Mouse (Mus musculus) neural tube, embryonic 15.5 days (tissue): Measurements from ENCODE around the gene Prkar1b. TPM values are rescaled to one million over a fixed set of nuclear protein-coding genes. Genes with fewer than 3 reads are reported as not detected.

ENCODE experiments used
- ATAC-seq: fragments of 200-750 bp; cut with Nextera tagmentation; 2 replicates; pipeline ENCODE4 v1.8.0; 2017; ENCODE audit warnings: mild to moderate bottlenecking, moderate TSS enrichment, moderate library complexity; ENCODE audit not compliant: low FRiP score
- H3K27ac ChIP-seq: fragments of 300-500 bp; sonication (generic); replicated peaks from 2 replicates; pipeline ENCODE4 v1.5.1; 2015; ENCODE audit warnings: mild to moderate bottlenecking, inconsistent platforms
- H3K27me3 ChIP-seq: fragments of 300-500 bp; sonication (generic); replicated peaks from 2 replicates; pipeline ENCODE4 v1.6.1; 2015; ENCODE audit warnings: inconsistent platforms
- H3K36me3 ChIP-seq: fragments of 300-500 bp; sonication (generic); 2 replicates; pipeline ENCODE4 v1.6.1; 2015; ENCODE audit warnings: inconsistent platforms
- H3K4me1 ChIP-seq: fragments of 300-500 bp; sonication (generic); 2 replicates; pipeline ENCODE4 v1.6.1; 2015; ENCODE audit warnings: inconsistent platforms
- H3K4me2 ChIP-seq: fragments of 300-500 bp; sonication (generic); 2 replicates; pipeline ENCODE4 v1.6.1; 2015; ENCODE audit warnings: inconsistent platforms, mild to moderate bottlenecking, moderate library complexity
- H3K4me3 ChIP-seq: fragments of 300-500 bp; sonication (generic); replicated peaks from 2 replicates; pipeline ENCODE4 v1.5.1; 2015; ENCODE audit warnings: mild to moderate bottlenecking, inconsistent platforms
- H3K9ac ChIP-seq: fragments of 300-500 bp; sonication (generic); replicated peaks from 2 replicates; pipeline ENCODE4 v1.6.1; 2015; ENCODE audit warnings: mild to moderate bottlenecking, inconsistent platforms
- H3K9me3 ChIP-seq: fragments of 300-500 bp; sonication (generic); replicated peaks from 2 replicates; pipeline ENCODE4 v1.6.1; 2016; ENCODE audit warnings: inconsistent platforms
- WGBS: fragments of 180-500 bp; shearing (Covaris S2); methylation state at CpG from one replicate; pipeline ENCODE4 v1.1.7; 2015; ENCODE audit warnings: mixed read lengths; 5-methylcytosine and 5-hydroxymethylcytosine counted together
- polyA plus RNA-seq: library from polyadenylated mRNA; unstranded; fragments of >200 nt; fragmentation: Nextera tagmentation; extraction: Ambion mirVana; gene quantifications from 2 replicates; pipeline ENCODE4 v1.2.1, GENCODE M21; 2015

Prkar1b gene
- polyA plus RNA-seq, 1 experiment from 2014 or later: 321 TPM

DNA sequence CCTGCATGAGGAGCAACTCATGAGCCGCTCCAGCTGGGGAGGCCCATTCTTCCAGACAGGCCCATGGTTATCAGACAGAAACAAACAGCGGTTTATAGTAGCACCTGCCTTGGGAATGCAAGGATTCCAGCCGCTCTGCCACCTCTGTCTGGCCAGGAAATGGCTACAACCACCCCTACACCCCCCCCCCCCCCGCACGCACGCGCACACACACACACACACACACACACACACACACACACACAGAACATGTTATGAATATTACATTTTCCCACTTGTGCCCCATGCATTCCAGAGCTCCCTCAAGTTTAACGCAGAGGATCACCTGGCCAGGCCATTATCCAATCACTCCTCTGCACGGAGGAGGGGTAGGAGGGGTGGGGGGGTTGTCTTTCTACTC lies 167.9 kb downstream of the Prkar1b start:
- no peak for ATAC-seq
- H3K9me3 ChIP-seq: no peaks in the 10 kb centered on the region
- peaks cover 41% of the 10 kb centered on the region for H3K36me3 ChIP-seq
- H3K9ac ChIP-seq: no peak overlapping the region
- no peak overlapping the region for H3K4me2 ChIP-seq
- H3K4me1 ChIP-seq: no peaks in the 10 kb centered on the region
- H3K27me3 ChIP-seq: no peaks in the 10 kb centered on the region
- H3K4me3 ChIP-seq: no peak overlapping the region
- no peak overlapping the region for H3K27ac ChIP-seq
- 79% methylated on average over 7 of the region's 9 CpGs for WGBS

DNA sequence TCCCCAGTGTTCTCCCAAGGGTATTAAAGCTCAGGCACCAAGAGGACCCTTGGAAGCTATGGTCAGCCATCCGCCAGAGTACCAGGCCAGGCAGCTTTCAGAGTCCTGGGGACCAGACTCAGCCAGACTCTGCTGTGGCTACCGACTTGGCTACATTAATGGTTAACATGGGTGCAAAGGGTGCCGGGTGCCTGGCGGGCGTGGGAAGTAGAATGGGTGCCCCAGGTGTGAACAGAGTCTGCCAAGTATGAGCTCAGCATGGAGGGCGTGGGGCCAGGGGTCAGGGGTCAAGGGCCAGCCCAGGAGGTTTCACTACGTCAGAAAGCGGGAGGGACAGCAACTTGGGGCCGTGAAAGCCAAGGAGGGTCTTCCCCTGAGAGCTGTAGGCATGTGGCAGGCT lies 169.2 kb downstream of the Prkar1b start:
- Histone ChIP-seq H3K27me3 (no peaks in the 10 kb centered on the region), H3K4me3 (no peak overlapping the region), H3K4me2 (no peak overlapping the region), H3K36me3 (peaks cover 30% of the 10 kb centered on the region), H3K27ac (no peak overlapping the region), H3K4me1 (no peaks in the 10 kb centered on the region), H3K9ac (no peak overlapping the region), H3K9me3 (no peaks in the 10 kb centered on the region)
- WGBS: 93% methylated on average over 9 of the region's 9 CpGs
- no peak for ATAC-seq

DNA sequence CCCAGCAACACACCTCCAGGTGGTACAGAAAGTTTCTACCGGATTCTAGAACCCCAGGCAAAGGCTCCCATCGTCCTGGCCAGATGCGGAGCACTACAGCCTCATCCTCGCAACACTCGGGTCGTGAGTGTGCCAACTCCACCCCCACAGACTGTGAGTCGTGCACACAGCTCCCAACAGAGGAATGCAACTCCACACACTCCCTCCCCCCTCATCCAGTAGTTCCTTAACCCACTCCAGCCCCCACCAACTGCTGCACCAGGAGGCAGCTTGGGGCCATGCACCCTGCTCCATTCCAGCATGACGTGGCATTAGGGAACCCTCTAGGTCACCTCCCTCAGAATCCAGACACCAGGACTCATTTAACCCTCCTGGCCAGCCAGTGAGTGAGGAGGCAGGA lies 170.0 kb downstream of the Prkar1b start:
- no peak overlapping the region for H3K4me2 ChIP-seq
- ATAC-seq: no peak
- 76% methylated on average over 8 of the region's 8 CpGs for WGBS

GRCm38 (mm10) chr5:138977759-138978158 lies 172.0 kb downstream of the Prkar1b start:
- H3K9me3 ChIP-seq: no peaks in the 10 kb centered on the region
- peaks cover 17% of the 10 kb centered on the region for H3K36me3 ChIP-seq
- no peak overlapping the region for H3K27ac ChIP-seq
- no peak overlapping the region for H3K4me3 ChIP-seq
- H3K4me2 ChIP-seq: no peak overlapping the region
- H3K4me1 ChIP-seq: no peaks in the 10 kb centered on the region
- 59% methylated on average over 3 of the region's 3 CpGs for WGBS
- no peak for ATAC-seq
- no peaks in the 10 kb centered on the region for H3K27me3 ChIP-seq
- H3K9ac ChIP-seq: no peak overlapping the region

More for the DNA sequence above, 170.0 kb downstream of the Prkar1b start:
- H3K36me3 ChIP-seq: peaks cover 29% of the 10 kb centered on the region
- H3K27ac ChIP-seq: no peak overlapping the region
- no peak overlapping the region for H3K4me3 ChIP-seq
- no peak overlapping the region for H3K9ac ChIP-seq
- no peaks in the 10 kb centered on the region for H3K4me1 ChIP-seq
- H3K27me3 ChIP-seq: no peaks in the 10 kb centered on the region
- H3K9me3 ChIP-seq: no peaks in the 10 kb centered on the region

- Histone ChIP-seq H3K4me2 (no peak overlapping the region), H3K36me3 (peaks cover 17% of the 10 kb centered on the region), H3K4me3 (no peak overlapping the region), H3K27ac (no peak overlapping the region), H3K4me1 (no peaks in the 10 kb centered on the region), H3K27me3 (no peaks in the 10 kb centered on the region), H3K9me3 (no peaks in the 10 kb centered on the region), H3K9ac (no peak overlapping the region)
- 84% methylated on average over 8 of the region's 8 CpGs for WGBS
- ATAC-seq: no peak
These were observed 174.8 kb downstream of the Prkar1b start for GRCm38 (mm10) chr5:138974911-138975485.

GRCm38 (mm10) chr5:138973480-138973879 lies 176.3 kb downstream of the Prkar1b start:
- no peaks in the 10 kb centered on the region for H3K27me3 ChIP-seq
- no peak overlapping the region for H3K4me3 ChIP-seq
- no peak overlapping the region for H3K9ac ChIP-seq
- no peak overlapping the region for H3K4me2 ChIP-seq
- 0 out of 2 replicates have a peak, but pooled peaks cover 4% of the 10 kb centered on the region for H3K4me1 ChIP-seq
- no peaks in the 10 kb centered on the region for H3K9me3 ChIP-seq
- peaks cover 9% of the 10 kb centered on the region; the same call in 1 of the 2 replicates for H3K36me3 ChIP-seq
- WGBS: 83% methylated on average over 6 of the region's 6 CpGs
- no peak overlapping the region for H3K27ac ChIP-seq
- ATAC-seq: no peak

GRCm38 (mm10) chr5:138971405-138971804 lies 178.4 kb downstream of the Prkar1b start:
- Histone ChIP-seq H3K36me3 (peaks cover 6% of the 10 kb centered on the region; the same call in 1 of the 2 replicates), H3K9me3 (no peaks in the 10 kb centered on the region), H3K4me3 (no peak overlapping the region), H3K27me3 (no peaks in the 10 kb centered on the region), H3K9ac (no peak overlapping the region), H3K4me2 (no peak overlapping the region), H3K4me1 (peaks cover 5% of the 10 kb centered on the region; the same call in 1 of the 2 replicates), H3K27ac (no peak overlapping the region)
- no peak for ATAC-seq
- WGBS: 85% methylated on average over 9 of the region's 9 CpGs

- Histone ChIP-seq H3K9me3 (no peaks in the 10 kb centered on the region), H3K27ac (no peak overlapping the region), H3K4me3 (no peak overlapping the region), H3K36me3 (peaks cover 1% of the 10 kb centered on the region; the same call in 1 of the 2 replicates), H3K9ac (no peak overlapping the region), H3K27me3 (no peaks in the 10 kb centered on the region), H3K4me1 (peaks cover 18% of the 10 kb centered on the region), H3K4me2 (no peak overlapping the region)
- no peak for ATAC-seq
- 50% methylated on average over 7 of the region's 7 CpGs for WGBS
These were observed 179.7 kb downstream of the Prkar1b start for GRCm38 (mm10) chr5:138970056-138970490.

Other genes with a start within 250 kb of the Prkar1b start
- gene Pdgfa, start 152.6 kb downstream of the Prkar1b start, polyA plus RNA-seq: 28.2 and 35.1 TPM in 2 replicates
- 3.9 and 4.6 TPM in 2 replicates for gene Dnaaf5, start 222 bp upstream of the Prkar1b start, polyA plus RNA-seq
- gene Sun1, start 50.6 kb upstream of the Prkar1b start, polyA plus RNA-seq: 41.7 and 42.1 TPM in 2 replicates
- gene Get4, start 102.3 kb upstream of the Prkar1b start, polyA plus RNA-seq: 119 and 126 TPM in 2 replicates
- 86.2 and 132 TPM in 2 replicates for gene Adap1, start 175.6 kb upstream of the Prkar1b start, polyA plus RNA-seq
- 105 and 107 TPM in 2 replicates for gene Cox19, start 201.4 kb upstream of the Prkar1b start, polyA plus RNA-seq
- gene Cyp2w1, start 202.6 kb upstream of the Prkar1b start, polyA plus RNA-seq: 2.1 TPM in 1 of 2 replicates, not detected in the other
- 2.6 and 3.0 TPM in 2 replicates for gene Gpr146, start 227.7 kb upstream of the Prkar1b start, polyA plus RNA-seq